Mouse (Mus musculus): Measurements from ENCODE around the gene Ctsd. TPM values are rescaled to one million over a fixed set of nuclear protein-coding genes. Genes with fewer than 3 reads are reported as not detected.
A peak's percentile ranks its signal among the peaks of the same experiment; 100 is the strongest.

Gene Ctsd
- polyA plus RNA-seq, 1 experiment from 2014 or later: 312 TPM

DNA sequence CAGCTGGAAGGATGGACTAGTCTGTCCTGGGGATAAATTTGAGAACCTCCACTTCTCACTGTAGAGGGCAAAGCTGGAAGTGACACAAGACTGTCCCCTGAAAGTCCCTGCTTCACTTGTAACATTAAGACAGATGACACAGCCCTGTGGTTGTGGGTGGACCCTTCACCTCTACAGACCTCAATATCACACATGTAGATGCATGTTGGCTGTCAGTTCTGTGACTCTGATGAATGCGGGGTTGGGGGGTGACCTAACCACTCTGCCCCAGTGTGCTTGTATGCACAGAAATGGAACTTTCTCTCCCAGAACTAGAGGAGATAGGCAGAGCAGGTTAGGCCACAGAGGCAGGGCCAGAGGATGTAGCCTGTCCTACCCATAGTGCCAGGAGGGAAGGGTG is 8.8 kb upstream of the Ctsd start:
- WGBS: 94% methylated on average over 1 of the region's 1 CpGs
- Histone ChIP-seq H3K36me3 (no peaks in the 10 kb centered on the region), H3K27ac (no peak overlapping the region), H3K4me1 (peaks cover 47% of the 10 kb centered on the region), H3K27me3 (no peaks in the 10 kb centered on the region), H3K9me3 (replicated peaks) (no peaks in the 10 kb centered on the region), H3K4me2 (no peak overlapping the region), H3K4me3 (replicated peaks) (no peak overlapping the region), H3K9ac (no peak overlapping the region)
- no peak for ATAC-seq (replicated peaks; ENCODE audit: low FRiP score)

DNA sequence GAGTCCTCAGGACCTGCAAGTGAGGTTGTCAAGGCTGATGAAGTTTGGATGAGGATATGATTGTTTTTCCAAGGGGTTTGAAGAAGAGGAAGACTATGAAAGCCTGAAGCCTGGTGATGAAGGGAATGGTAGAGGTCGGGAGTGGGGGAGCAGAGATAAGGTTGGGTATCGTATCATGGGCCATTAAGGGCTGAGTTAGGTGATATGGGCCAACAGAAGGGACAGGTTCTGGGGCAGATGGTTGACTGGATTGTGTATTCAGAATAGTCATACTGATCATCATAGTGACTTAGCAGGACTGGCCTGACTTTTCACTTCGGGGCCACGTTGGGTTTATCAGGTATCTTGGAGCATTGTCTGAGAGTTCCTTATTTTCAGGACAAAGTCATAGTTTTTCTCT is 7.6 kb upstream of the Ctsd start:
- Histone ChIP-seq H3K27me3 (no peaks in the 10 kb centered on the region), H3K9me3 (replicated peaks) (no peaks in the 10 kb centered on the region), H3K4me2 (no peak overlapping the region), H3K4me3 (replicated peaks) (no peak overlapping the region), H3K27ac (no peak overlapping the region), H3K9ac (no peak overlapping the region), H3K4me1 (peaks cover 39% of the 10 kb centered on the region), H3K36me3 (no peaks in the 10 kb centered on the region)
- WGBS: 91% methylated on average over 4 of the region's 4 CpGs
- ATAC-seq (replicated peaks; ENCODE audit: low FRiP score): no peak

DNA sequence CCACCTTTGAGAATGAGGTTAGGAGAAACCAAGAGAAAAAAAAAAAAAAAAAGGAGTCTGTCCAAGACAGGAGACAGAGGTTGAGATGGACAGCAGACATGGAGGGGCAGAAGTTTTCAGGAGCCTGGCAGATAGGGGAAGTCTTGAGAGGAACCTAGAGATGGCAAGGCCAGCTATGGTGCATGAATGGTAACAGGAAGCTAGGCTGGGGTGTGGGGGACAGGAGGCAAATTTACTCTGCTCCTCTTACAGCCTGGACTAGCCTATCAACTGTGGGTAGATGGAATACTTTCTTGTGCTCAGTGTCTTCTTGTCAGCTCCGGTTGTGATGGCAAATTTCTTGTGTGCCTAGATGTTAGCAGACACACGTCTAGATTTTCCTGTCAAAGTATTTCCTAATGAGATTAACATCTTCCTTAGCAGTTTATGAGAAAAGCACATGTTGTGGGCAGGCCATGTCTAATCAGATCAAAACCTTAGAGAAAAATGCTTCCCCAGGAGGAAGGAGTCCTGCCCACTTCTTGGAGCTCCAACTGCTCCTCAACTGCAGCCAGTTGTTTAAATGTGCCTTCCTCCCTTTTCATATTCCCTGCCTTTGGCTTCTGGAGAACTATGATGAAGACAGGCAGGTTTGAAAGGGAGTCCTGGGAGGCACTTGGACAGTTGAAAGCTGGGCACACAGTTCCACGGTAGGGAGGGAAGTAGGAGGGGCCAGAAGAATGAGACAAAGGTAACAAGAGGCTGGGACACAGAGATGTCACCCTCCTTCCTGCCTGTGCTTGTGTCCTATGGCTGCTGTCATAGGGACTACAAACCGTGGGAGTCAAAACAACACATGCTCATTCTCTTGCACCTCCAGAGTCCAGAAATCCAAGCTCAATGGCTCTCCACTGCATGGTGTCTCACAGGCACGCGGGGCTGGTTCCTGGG is 6.7 kb upstream of the Ctsd start:
- Histone ChIP-seq H3K27me3 (no peaks in the 10 kb centered on the region), H3K36me3 (no peaks in the 10 kb centered on the region), H3K4me1 (peaks cover 29% of the 10 kb centered on the region), H3K27ac (peak overlapping the region; percentile 46), H3K9ac (no peak overlapping the region), H3K4me2 (no peak overlapping the region), H3K9me3 (replicated peaks) (no peaks in the 10 kb centered on the region), H3K4me3 (replicated peaks) (no peak overlapping the region)
- WGBS: 62% methylated on average over 6 of the region's 6 CpGs
- no peak for ATAC-seq (replicated peaks; ENCODE audit: low FRiP score)

DNA sequence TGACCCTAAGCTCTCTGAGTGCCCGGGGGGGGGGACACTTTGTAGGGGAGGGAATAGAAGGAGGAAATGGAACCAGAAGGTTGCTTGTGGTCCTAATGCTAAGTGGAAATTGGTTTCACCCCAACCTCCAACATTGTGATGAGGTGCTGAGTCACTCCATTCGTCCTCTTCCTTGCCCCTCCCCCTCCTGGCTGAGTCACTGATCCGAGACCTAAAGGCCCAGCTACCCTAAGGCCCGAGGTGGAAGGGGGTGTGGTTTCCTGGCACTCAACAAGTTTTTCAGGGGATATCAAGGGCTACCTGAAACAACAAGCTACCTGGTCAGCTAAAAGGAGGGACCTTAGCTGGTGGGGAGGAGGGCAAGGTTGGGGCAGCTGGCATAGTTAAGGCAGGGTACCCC is 5.4 kb upstream of the Ctsd start:
- Histone ChIP-seq H3K27ac (peak overlapping the region; percentile 46), H3K27me3 (no peaks in the 10 kb centered on the region), H3K9me3 (replicated peaks) (no peaks in the 10 kb centered on the region), H3K4me1 (peaks cover 23% of the 10 kb centered on the region), H3K9ac (no peak overlapping the region), H3K36me3 (no peaks in the 10 kb centered on the region), H3K4me2 (no peak overlapping the region), H3K4me3 (replicated peaks) (no peak overlapping the region)
- ATAC-seq (replicated peaks; ENCODE audit: low FRiP score): no peak; the same call in 1 of the 2 replicates
- 15% methylated on average over 4 of the region's 4 CpGs for WGBS

DNA sequence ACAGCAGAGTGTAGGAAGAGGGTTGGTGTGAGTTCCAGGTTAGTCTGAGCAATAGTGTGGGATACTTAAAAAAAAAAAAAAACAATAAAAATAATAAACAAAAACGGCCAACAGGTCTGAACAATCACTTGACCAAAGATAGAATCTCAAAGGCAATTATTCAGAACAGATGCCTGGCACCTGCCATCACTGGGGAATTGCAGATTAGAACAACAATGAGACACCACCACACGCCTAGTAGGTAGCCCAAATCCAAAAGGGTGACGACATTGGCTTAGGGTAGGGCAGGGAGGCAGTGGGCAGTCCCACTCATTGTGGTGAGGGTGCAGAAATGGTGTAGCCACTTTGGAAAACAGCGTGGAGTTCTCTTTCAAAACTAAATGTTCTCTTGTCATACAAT is 3.8 kb upstream of the Ctsd start:
- WGBS: 72% methylated on average over 4 of the region's 4 CpGs
- peaks cover 26% of the 10 kb centered on the region for H3K4me1 ChIP-seq
- no peak for ATAC-seq (replicated peaks; ENCODE audit: low FRiP score)
- no peak overlapping the region for H3K27ac ChIP-seq
- H3K4me2 ChIP-seq: no peak overlapping the region
- no peaks in the 10 kb centered on the region for H3K27me3 ChIP-seq
- H3K36me3 ChIP-seq: no peaks in the 10 kb centered on the region
- H3K9me3 ChIP-seq (replicated peaks): no peaks in the 10 kb centered on the region
- H3K9ac ChIP-seq: no peak overlapping the region
- no peak overlapping the region for H3K4me3 ChIP-seq (replicated peaks)

DNA sequence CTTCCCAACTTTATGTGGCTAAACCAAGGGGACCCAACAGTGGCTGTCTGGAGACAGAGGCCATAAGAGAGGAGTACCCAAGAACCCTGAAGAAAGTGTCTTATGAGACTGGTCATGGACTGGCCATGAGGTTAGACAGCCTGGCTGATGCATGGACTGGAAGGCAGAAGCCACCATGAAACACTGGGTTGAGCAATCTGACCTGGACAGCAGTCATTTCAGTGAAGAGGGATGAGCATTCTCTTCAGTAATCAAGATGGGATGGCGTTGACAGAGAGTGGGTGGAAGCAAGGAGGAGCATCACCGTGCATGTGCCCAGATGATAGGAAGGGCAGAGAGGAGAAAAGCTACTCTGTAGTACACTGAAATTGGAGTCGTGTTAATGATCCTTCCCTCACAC is 3.3 kb upstream of the Ctsd start:
- no peaks in the 10 kb centered on the region for H3K27me3 ChIP-seq
- H3K9me3 ChIP-seq (replicated peaks): no peaks in the 10 kb centered on the region
- no peak overlapping the region for H3K27ac ChIP-seq
- no peak overlapping the region for H3K4me2 ChIP-seq
- WGBS: 68% methylated on average over 3 of the region's 3 CpGs
- H3K4me1 ChIP-seq: peaks cover 31% of the 10 kb centered on the region
- no peaks in the 10 kb centered on the region for H3K36me3 ChIP-seq
- H3K9ac ChIP-seq: no peak overlapping the region
- no peak for ATAC-seq (replicated peaks; ENCODE audit: low FRiP score)
- H3K4me3 ChIP-seq (replicated peaks): no peak overlapping the region

DNA sequence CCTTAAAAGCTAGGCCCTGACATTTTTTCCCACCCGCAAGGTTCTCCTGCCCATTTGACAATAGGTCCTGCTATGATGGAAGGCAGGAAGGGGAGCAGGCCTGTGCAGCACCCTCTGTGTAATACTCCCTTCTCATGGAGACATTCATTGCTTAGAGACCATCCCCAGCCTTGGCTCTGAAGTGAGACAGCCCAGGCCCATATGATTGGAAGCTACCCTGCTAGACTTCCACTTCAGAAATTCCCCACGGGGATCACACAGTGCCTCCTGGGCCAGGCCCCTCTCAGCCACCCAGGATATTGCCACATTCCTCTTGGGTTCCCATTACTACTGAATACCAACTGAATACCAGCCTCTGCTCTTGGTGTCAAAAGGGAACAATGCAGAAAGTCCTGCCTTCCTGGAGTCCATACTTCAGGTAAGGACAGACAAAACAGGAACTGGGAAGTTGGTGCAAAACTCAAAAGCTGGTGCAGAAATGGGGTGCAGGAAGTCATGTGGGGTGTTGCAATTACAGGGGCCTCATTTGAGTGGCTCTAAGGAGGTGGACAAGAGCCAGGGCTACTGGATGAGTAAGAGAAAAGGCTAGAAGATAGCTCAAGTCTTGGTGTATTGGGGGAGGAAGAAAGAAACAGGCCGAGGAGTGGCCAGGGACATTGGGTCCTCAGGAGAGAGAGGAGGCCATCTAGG is 2.3 kb upstream of the Ctsd start:
- H3K4me3 ChIP-seq (replicated peaks): no peak overlapping the region
- H3K36me3 ChIP-seq: peaks cover 4% of the 10 kb centered on the region
- H3K9me3 ChIP-seq (replicated peaks): no peaks in the 10 kb centered on the region
- no peak overlapping the region for H3K4me2 ChIP-seq
- 88% methylated on average over 3 of the region's 3 CpGs for WGBS
- H3K27me3 ChIP-seq: no peaks in the 10 kb centered on the region
- no peak overlapping the region for H3K27ac ChIP-seq
- no peak overlapping the region for H3K9ac ChIP-seq
- peaks cover 41% of the 10 kb centered on the region for H3K4me1 ChIP-seq
- ATAC-seq (replicated peaks; ENCODE audit: low FRiP score): no peak

DNA sequence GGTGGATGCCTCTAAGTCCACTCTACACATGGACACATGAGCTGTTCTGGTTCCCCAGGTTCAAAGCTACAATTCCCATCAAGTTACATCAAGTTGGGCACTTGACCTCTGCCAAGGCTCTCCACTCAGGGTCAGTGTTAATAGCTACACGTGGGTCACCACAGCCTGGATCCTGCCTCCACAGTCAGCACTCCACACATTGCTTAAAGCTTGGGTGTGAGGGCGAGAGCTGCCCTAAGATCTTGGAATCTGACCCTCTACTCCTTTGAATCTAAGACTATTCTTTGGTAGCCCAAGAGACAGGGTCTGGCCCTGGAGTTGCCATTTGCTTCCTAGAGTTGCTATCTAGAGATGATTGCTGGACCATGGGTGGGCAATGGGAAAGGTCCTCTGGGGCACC is 902 bp upstream of the Ctsd start:
- Histone ChIP-seq H3K9ac (no peak overlapping the region), H3K4me2 (no peak overlapping the region), H3K27me3 (no peaks in the 10 kb centered on the region), H3K27ac (no peak overlapping the region), H3K36me3 (peaks cover 17% of the 10 kb centered on the region), H3K4me3 (replicated peaks) (no peak overlapping the region), H3K9me3 (replicated peaks) (no peaks in the 10 kb centered on the region), H3K4me1 (peaks cover 32% of the 10 kb centered on the region)
- no peak for ATAC-seq (replicated peaks; ENCODE audit: low FRiP score)
- WGBS: 96% methylated on average over 2 of the region's 2 CpGs

DNA sequence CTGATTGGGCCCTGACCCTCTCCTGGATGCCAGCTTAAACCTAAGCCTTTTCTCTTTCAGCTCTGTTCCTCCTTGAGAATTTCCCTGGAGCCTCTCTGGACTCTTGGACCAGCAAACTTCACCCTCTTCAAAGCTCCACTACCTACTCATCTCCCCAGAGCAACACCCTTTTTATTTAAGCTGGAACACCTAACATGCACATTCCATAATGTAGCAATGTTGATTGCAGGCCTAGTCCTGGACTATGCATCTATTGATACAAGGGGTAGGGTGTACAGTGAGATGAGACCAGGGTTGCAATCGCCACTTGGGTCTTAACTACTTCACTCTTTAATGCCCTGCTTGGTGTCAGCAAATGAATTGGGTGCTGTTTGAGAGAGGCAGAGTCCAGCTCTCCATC is 360 bp upstream of the Ctsd start:
- WGBS: 92% methylated on average over 1 of the region's 1 CpGs
- peak overlapping the region; percentile 72 for H3K4me3 ChIP-seq (replicated peaks)
- H3K36me3 ChIP-seq: peaks cover 22% of the 10 kb centered on the region
- peaks cover 27% of the 10 kb centered on the region for H3K4me1 ChIP-seq
- peak overlapping the region; percentile 89 for H3K4me2 ChIP-seq
- H3K27ac ChIP-seq: peak overlapping the region; percentile 76
- no peaks in the 10 kb centered on the region for H3K27me3 ChIP-seq
- H3K9me3 ChIP-seq (replicated peaks): no peaks in the 10 kb centered on the region
- ATAC-seq (replicated peaks; ENCODE audit: low FRiP score): no peak
- no peak overlapping the region for H3K9ac ChIP-seq

DNA sequence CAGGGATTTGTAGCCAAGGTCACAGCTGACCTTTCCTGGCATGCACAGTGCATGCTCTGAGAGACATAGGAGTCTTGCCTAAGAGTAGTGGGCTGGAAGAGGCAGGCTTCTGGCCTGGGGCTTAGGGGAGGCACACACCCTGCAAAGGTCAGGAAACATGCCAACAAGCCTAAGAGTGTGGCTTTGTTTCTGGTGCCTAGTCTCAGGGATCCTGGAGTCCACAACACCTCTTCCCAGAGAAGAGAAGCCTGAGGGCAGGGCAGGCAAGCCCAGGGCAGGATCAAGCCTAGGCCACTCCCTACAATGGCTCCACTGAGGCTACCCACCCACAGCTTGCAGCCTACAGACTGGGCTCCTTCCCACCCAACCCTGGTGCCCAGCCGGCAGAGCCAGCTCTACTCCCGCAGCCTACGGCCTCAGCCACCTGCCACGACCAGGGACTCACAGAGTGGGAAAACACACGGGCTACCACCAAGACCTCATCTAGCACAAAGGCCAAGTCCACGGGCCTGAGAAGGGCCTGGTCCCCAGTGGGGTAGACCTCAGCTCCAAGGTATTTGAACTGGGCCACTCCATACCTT is 1.1 kb downstream of the Ctsd start:
- peak; percentile 9; the same call in 1 of the 2 replicates for ATAC-seq (replicated peaks; ENCODE audit: low FRiP score)
- Histone ChIP-seq H3K36me3 (peaks cover 37% of the 10 kb centered on the region), H3K4me1 (peaks cover 22% of the 10 kb centered on the region), H3K9ac (peak overlapping the region; percentile 77), H3K4me2 (peak overlapping the region; percentile 89), H3K27me3 (no peaks in the 10 kb centered on the region), H3K9me3 (replicated peaks) (no peaks in the 10 kb centered on the region), H3K4me3 (replicated peaks) (peak overlapping the region; percentile 72), H3K27ac (peak overlapping the region; percentile 76; the same call in 1 of the 2 replicates)
- WGBS: 41% methylated on average over 6 of the region's 6 CpGs

DNA sequence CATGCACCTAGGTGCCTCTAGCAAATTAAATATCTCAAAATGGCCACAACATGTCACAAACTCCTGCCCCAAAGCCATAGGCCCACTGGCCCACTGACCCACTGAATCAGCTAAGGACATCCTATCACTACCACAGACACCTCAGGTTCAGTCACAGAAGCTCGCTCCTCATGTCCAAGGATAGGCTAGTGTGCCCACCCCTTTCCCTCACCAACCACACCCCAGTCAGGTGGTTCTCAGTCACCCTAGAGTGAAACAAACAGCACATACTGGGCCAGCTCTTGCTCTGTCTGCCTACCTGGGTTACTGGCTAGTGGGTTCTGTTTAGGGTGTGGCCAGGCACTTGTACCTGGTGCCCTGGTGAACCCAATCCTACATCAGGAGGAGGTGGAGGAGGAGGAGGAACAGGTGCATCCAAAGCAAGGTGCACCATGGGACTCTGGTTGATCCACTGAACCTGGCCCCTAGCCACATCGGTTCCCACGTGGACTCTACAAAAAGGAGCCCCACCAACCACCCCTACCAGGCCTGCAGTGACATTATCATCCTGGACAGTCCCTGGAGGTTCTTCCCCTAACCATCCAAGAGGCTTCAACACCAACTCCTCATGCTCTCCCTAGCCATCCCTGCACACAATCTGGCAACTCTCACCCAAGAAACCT is 2.0 kb downstream of the Ctsd start:
- 90% methylated on average over 3 of the region's 3 CpGs for WGBS

DNA sequence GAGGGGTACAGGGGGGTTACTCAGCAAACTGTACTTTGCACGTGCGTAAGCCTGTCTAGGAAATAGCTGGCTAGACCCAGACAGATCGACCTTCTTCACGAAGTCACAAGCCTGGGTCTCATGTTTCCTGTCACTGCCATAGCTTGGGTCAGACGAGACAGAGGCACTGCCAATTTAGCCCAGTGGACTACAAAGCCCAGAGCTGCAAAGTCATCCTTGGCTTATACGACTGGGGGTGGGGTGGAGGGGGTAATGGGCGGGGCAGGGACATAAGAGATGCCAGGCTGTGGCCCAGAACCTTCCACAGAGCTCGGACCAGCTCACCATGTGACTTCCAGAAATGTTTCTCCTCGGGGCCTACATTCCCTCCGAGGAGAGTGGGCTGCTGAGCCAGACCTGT is 3.5 kb downstream of the Ctsd start:
- Histone ChIP-seq H3K27me3 (no peaks in the 10 kb centered on the region), H3K4me2 (no peak overlapping the region), H3K4me1 (peaks cover 22% of the 10 kb centered on the region), H3K36me3 (peaks cover 61% of the 10 kb centered on the region), H3K4me3 (replicated peaks) (no peak overlapping the region), H3K9ac (no peak overlapping the region), H3K27ac (no peak overlapping the region), H3K9me3 (replicated peaks) (no peaks in the 10 kb centered on the region)
- ATAC-seq (replicated peaks; ENCODE audit: low FRiP score): no peak
- WGBS: 76% methylated on average over 10 of the region's 10 CpGs

More for the DNA sequence above, 2.0 kb downstream of the Ctsd start:
- Histone ChIP-seq H3K4me2 (peak overlapping the region; percentile 89), H3K27ac (no peak overlapping the region), H3K9ac (peak overlapping the region; percentile 77), H3K4me1 (peaks cover 22% of the 10 kb centered on the region), H3K27me3 (no peaks in the 10 kb centered on the region), H3K4me3 (replicated peaks) (peak overlapping the region; percentile 72), H3K9me3 (replicated peaks) (no peaks in the 10 kb centered on the region), H3K36me3 (peaks cover 45% of the 10 kb centered on the region)
- no peak for ATAC-seq (replicated peaks; ENCODE audit: low FRiP score)
